Mouse (Mus musculus): ENCODE measurements around the gene Mvb12a. TPM values are rescaled to one million over a fixed set of nuclear protein-coding genes. Genes with fewer than 3 reads are reported as not detected.

Gene Mvb12a
- polyA plus RNA-seq, 1 experiment from 2014 or later: 82.4 TPM

- Histone ChIP-seq H3K27me3 (peaks cover 39% of the 10 kb centered on the region), H3K4me3 (peak overlapping the region; percentile 61), H3K9me3 (peaks cover 5% of the 10 kb centered on the region), H3K36me3 (no peaks in the 10 kb centered on the region), H3K4me1 (peaks cover 34% of the 10 kb centered on the region), H3K27ac (peak overlapping the region; percentile 83), H3K9ac (peak overlapping the region; percentile 65; the same call in 1 of the 2 replicates), H3K4me2 (peak overlapping the region; percentile 84)
- ATAC-seq (ENCODE audit: insufficient number of reproducible peaks, insufficient read depth, low FRiP score, low TSS enrichment, low read depth): no peak
- 21% methylated on average over 6 of the region's 6 CpGs for WGBS
Observed at GRCm38 (mm10) chr8:71568941-71569340, 26.2 kb downstream of the Mvb12a start.

GRCm38 (mm10) chr8:71569366-71570290, 26.9 kb downstream of the Mvb12a start:
- H3K4me2 ChIP-seq: peak overlapping the region; percentile 84
- peak overlapping the region; percentile 65 for H3K9ac ChIP-seq
- H3K27ac ChIP-seq: peak overlapping the region; percentile 83
- no peaks in the 10 kb centered on the region for H3K9me3 ChIP-seq
- peaks cover 34% of the 10 kb centered on the region for H3K4me1 ChIP-seq
- peak; percentile 63 for ATAC-seq (ENCODE audit: insufficient number of reproducible peaks, insufficient read depth, low FRiP score, low TSS enrichment, low read depth)
- under 1% methylated on average over 51 of the region's 51 CpGs for WGBS
- H3K36me3 ChIP-seq: no peaks in the 10 kb centered on the region
- peaks cover 34% of the 10 kb centered on the region for H3K27me3 ChIP-seq
- peak overlapping the region; percentile 61 for H3K4me3 ChIP-seq

- H3K27ac ChIP-seq: peak overlapping the region; percentile 83
- ATAC-seq (ENCODE audit: insufficient number of reproducible peaks, insufficient read depth, low FRiP score, low TSS enrichment, low read depth): peak; percentile 89
Observed at GRCm38 (mm10) chr8:71570291-71570954, 27.7 kb downstream of the Mvb12a start.

GRCm38 (mm10) chr8:71572077-71572476, 29.4 kb downstream of the Mvb12a start:
- Histone ChIP-seq H3K4me1 (peaks cover 34% of the 10 kb centered on the region), H3K9ac (no peak overlapping the region), H3K4me2 (peak overlapping the region; percentile 84; the same call in 1 of the 2 replicates), H3K9me3 (no peaks in the 10 kb centered on the region), H3K27ac (no peak overlapping the region), H3K36me3 (no peaks in the 10 kb centered on the region), H3K27me3 (peaks cover 22% of the 10 kb centered on the region), H3K4me3 (no peak overlapping the region)
- no peak for ATAC-seq (ENCODE audit: insufficient number of reproducible peaks, insufficient read depth, low FRiP score, low TSS enrichment, low read depth)
- 83% methylated on average over 2 of the region's 2 CpGs for WGBS

More at GRCm38 (mm10) chr8:71570291-71570954, 27.7 kb downstream of the Mvb12a start:
- Histone ChIP-seq H3K4me1 (peaks cover 34% of the 10 kb centered on the region), H3K9ac (peak overlapping the region; percentile 81), H3K36me3 (no peaks in the 10 kb centered on the region), H3K4me2 (peak overlapping the region; percentile 84), H3K27me3 (peaks cover 33% of the 10 kb centered on the region), H3K4me3 (peak overlapping the region; percentile 61), H3K9me3 (no peaks in the 10 kb centered on the region)
- under 1% methylated on average over 41 of the region's 41 CpGs for WGBS

GRCm38 (mm10) chr8:71572847-71573633, 30.3 kb downstream of the Mvb12a start:
- H3K4me2 ChIP-seq: peak overlapping the region; percentile 24
- no peak overlapping the region for H3K4me3 ChIP-seq
- H3K9me3 ChIP-seq: no peaks in the 10 kb centered on the region
- peak overlapping the region; percentile 16; the same call in 1 of the 2 replicates for H3K27ac ChIP-seq
- H3K27me3 ChIP-seq: peaks cover 16% of the 10 kb centered on the region
- WGBS: 77% methylated on average over 9 of the region's 9 CpGs
- ATAC-seq (ENCODE audit: insufficient number of reproducible peaks, insufficient read depth, low FRiP score, low TSS enrichment, low read depth): no peak
- H3K9ac ChIP-seq: peak overlapping the region; percentile 52; the same call in 1 of the 2 replicates
- peaks cover 34% of the 10 kb centered on the region for H3K4me1 ChIP-seq
- no peaks in the 10 kb centered on the region for H3K36me3 ChIP-seq

- Histone ChIP-seq H3K9ac (no peak overlapping the region), H3K27me3 (0 out of 2 replicates have a peak, but pooled peaks cover 3% of the 10 kb centered on the region), H3K27ac (no peak overlapping the region), H3K4me1 (peaks cover 23% of the 10 kb centered on the region), H3K9me3 (no peaks in the 10 kb centered on the region), H3K4me3 (no peak overlapping the region), H3K36me3 (no peaks in the 10 kb centered on the region), H3K4me2 (no peak overlapping the region)
- WGBS: 70% methylated on average over 7 of the region's 7 CpGs
- no peak for ATAC-seq (ENCODE audit: insufficient number of reproducible peaks, insufficient read depth, low FRiP score, low TSS enrichment, low read depth)
Observed at GRCm38 (mm10) chr8:71574426-71574825, 31.7 kb downstream of the Mvb12a start.

GRCm38 (mm10) chr8:71575020-71575419, 32.3 kb downstream of the Mvb12a start:
- H3K27ac ChIP-seq: no peak overlapping the region
- H3K4me3 ChIP-seq: no peak overlapping the region
- H3K36me3 ChIP-seq: no peaks in the 10 kb centered on the region; the same call in 1 of the 2 replicates
- 60% methylated on average over 1 of the region's 1 CpGs for WGBS
- no peaks in the 10 kb centered on the region for H3K27me3 ChIP-seq
- peaks cover 25% of the 10 kb centered on the region for H3K4me1 ChIP-seq
- H3K4me2 ChIP-seq: no peak overlapping the region
- H3K9ac ChIP-seq: no peak overlapping the region
- no peaks in the 10 kb centered on the region for H3K9me3 ChIP-seq
- ATAC-seq (ENCODE audit: insufficient number of reproducible peaks, insufficient read depth, low FRiP score, low TSS enrichment, low read depth): no peak

GRCm38 (mm10) chr8:71577856-71578387, 35.2 kb downstream of the Mvb12a start:
- Histone ChIP-seq H3K4me3 (no peak overlapping the region), H3K27me3 (no peaks in the 10 kb centered on the region), H3K4me1 (peaks cover 12% of the 10 kb centered on the region), H3K27ac (no peak overlapping the region), H3K36me3 (peaks cover 18% of the 10 kb centered on the region), H3K9me3 (no peaks in the 10 kb centered on the region), H3K4me2 (no peak overlapping the region), H3K9ac (no peak overlapping the region)
- no peak for ATAC-seq (ENCODE audit: insufficient number of reproducible peaks, insufficient read depth, low FRiP score, low TSS enrichment, low read depth)
- WGBS: 65% methylated on average over 4 of the region's 4 CpGs

- no peak overlapping the region for H3K9ac ChIP-seq
- 77% methylated on average over 1 of the region's 1 CpGs for WGBS
- peaks cover 8% of the 10 kb centered on the region for H3K4me1 ChIP-seq
- no peak overlapping the region for H3K4me3 ChIP-seq
- H3K27me3 ChIP-seq: no peaks in the 10 kb centered on the region
- no peak overlapping the region for H3K27ac ChIP-seq
- no peaks in the 10 kb centered on the region for H3K9me3 ChIP-seq
- no peak for ATAC-seq (ENCODE audit: insufficient number of reproducible peaks, insufficient read depth, low FRiP score, low TSS enrichment, low read depth)
- peaks cover 20% of the 10 kb centered on the region for H3K36me3 ChIP-seq
- no peak overlapping the region for H3K4me2 ChIP-seq
Observed at GRCm38 (mm10) chr8:71579009-71579408, 36.3 kb downstream of the Mvb12a start.

GRCm38 (mm10) chr8:71579476-71579875, 36.8 kb downstream of the Mvb12a start:
- Histone ChIP-seq H3K9me3 (no peaks in the 10 kb centered on the region), H3K27me3 (no peaks in the 10 kb centered on the region), H3K4me3 (no peak overlapping the region), H3K36me3 (peaks cover 24% of the 10 kb centered on the region), H3K4me1 (peaks cover 8% of the 10 kb centered on the region), H3K9ac (no peak overlapping the region), H3K27ac (no peak overlapping the region), H3K4me2 (no peak overlapping the region)
- 91% methylated on average over 14 of the region's 14 CpGs for WGBS
- ATAC-seq (ENCODE audit: insufficient number of reproducible peaks, insufficient read depth, low FRiP score, low TSS enrichment, low read depth): no peak

GRCm38 (mm10) chr8:71580201-71580600, 37.5 kb downstream of the Mvb12a start:
- Histone ChIP-seq H3K4me1 (peaks cover 8% of the 10 kb centered on the region), H3K27ac (no peak overlapping the region), H3K9ac (no peak overlapping the region), H3K36me3 (peaks cover 31% of the 10 kb centered on the region), H3K4me3 (no peak overlapping the region), H3K9me3 (no peaks in the 10 kb centered on the region), H3K4me2 (no peak overlapping the region), H3K27me3 (no peaks in the 10 kb centered on the region)
- ATAC-seq (ENCODE audit: insufficient number of reproducible peaks, insufficient read depth, low FRiP score, low TSS enrichment, low read depth): no peak
- 31% methylated on average over 9 of the region's 9 CpGs for WGBS

All from embryonic facial prominence, embryonic 13.5 days (tissue).